Mouse (Mus musculus): Measurements from ENCODE around the gene Satb2.

GRCm38 (mm10) chr1:56900706-56901287, 77.7 kb downstream of the Satb2 start:
- no peak for TF ChIP-seq RAD21 (IDR thresholded peaks at IDR 0.05; ENCODE audit: low read depth, low read length)
- no peak for TF ChIP-seq ELF1 (IDR thresholded peaks at IDR 0.05; ENCODE audit: low read depth, low read length)

Measured in CH12.LX (cell line).